Mouse (Mus musculus) forebrain, embryonic 11.5 days (tissue): ENCODE results near the gene Uqcr10. TPM values are rescaled to one million over a fixed set of nuclear protein-coding genes. Genes with fewer than 3 reads are reported as not detected.

ENCODE experiments used
- ATAC-seq: fragments of 200-750 bp; cut with Nextera tagmentation; replicated peaks from 2 replicates; pipeline ENCODE4 v1.8.0; 2017; ENCODE audit warnings: moderate TSS enrichment; ENCODE audit not compliant: low FRiP score
- DNase-seq: peaks from one replicate; pipeline ENCODE4 v3.0.0-alpha.2; 2017; ENCODE audit warnings: low spot score
- H3K27ac ChIP-seq: fragments of 300-500 bp; sonication (generic); 2 replicates; pipeline ENCODE4 v1.5.1; 2014; ENCODE audit warnings: low read depth, low read length
- H3K27me3 ChIP-seq: fragments of 300-500 bp; sonication (generic); 2 replicates; pipeline ENCODE4 v1.6.1; 2014; ENCODE audit warnings: mild to moderate bottlenecking, low read length, mixed read lengths; ENCODE audit not compliant: control insufficient read depth, insufficient read depth
- H3K36me3 ChIP-seq: fragments of 300-500 bp; sonication (generic); 2 replicates; pipeline ENCODE4 v1.6.1; 2014; ENCODE audit warnings: mild to moderate bottlenecking, low read length, moderate library complexity, mixed read lengths; ENCODE audit not compliant: control insufficient read depth, insufficient read depth
- H3K4me1 ChIP-seq: fragments of 300-500 bp; sonication (generic); replicated peaks from 2 replicates; pipeline ENCODE4 v1.6.1; 2014; ENCODE audit warnings: low read length, mixed read lengths; ENCODE audit not compliant: control insufficient read depth, insufficient read depth
- H3K4me2 ChIP-seq: fragments of 300-500 bp; sonication (generic); 2 replicates; pipeline ENCODE4 v1.6.1; 2014; ENCODE audit warnings: low read depth, mild to moderate bottlenecking, low read length, moderate library complexity, mixed read lengths; ENCODE audit not compliant: severe bottlenecking
- H3K4me3 ChIP-seq: fragments of 300-500 bp; sonication (generic); 2 replicates; pipeline ENCODE4 v1.5.1; 2014; ENCODE audit warnings: low read depth, low read length
- H3K9ac ChIP-seq: fragments of 300-500 bp; sonication (generic); 2 replicates; pipeline ENCODE4 v1.6.1; 2014; ENCODE audit warnings: low read length
- H3K9me3 ChIP-seq: fragments of 300-500 bp; sonication (generic); 2 replicates; pipeline ENCODE4 v1.6.1; 2016; ENCODE audit warnings: low read length, mixed read lengths; ENCODE audit not compliant: control insufficient read depth
- WGBS: fragments of 180-500 bp; shearing (Covaris S2); extraction: QIAGEN DNeasy Blood & Tissue Kit; methylation state at CpG from one replicate; pipeline ENCODE4 v1.1.7; 2014; 5-methylcytosine and 5-hydroxymethylcytosine counted together
- polyA plus RNA-seq: library from polyadenylated mRNA; unstranded; fragments of >200 nt; fragmentation: Nextera tagmentation; extraction: Ambion mirVana; gene quantifications from 2 replicates; pipeline ENCODE4 v1.2.1, GENCODE M21; 2014

Uqcr10 gene
- polyA plus RNA-seq, 1 experiment from 2014 or later, result 552 TPM

DNA sequence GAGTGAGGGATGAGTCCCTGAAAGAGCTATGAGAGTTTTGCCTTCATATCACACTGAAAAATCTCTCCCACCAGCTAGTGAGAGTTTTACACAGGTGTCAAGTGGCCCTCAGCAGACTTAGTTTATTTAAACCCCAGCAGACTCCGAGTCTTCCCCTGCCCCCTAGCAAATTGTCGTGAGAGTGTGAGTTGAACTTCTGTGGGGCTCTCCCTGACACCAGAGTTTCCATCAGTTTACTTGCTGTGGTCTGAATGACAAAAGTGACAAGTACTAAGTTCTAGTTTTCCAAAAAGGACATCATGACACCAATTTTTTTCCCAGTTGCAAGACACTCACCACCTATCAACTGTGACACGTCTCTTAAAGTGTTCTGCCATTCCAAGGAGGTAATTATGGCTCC, 16.3 kb downstream of the Uqcr10 start:
- Histone ChIP-seq H3K4me1 (no peaks in the 10 kb centered on the region), H3K36me3 (peaks cover 5% of the 10 kb centered on the region; the same call in 1 of the 2 replicates), H3K9ac (no peak overlapping the region), H3K27ac (no peak overlapping the region), H3K27me3 (no peaks in the 10 kb centered on the region), H3K4me2 (no peak overlapping the region), H3K9me3 (no peaks in the 10 kb centered on the region), H3K4me3 (no peak overlapping the region)
- 85% methylated on average over 3 of the region's 3 CpGs for WGBS
- ATAC-seq (no peak), DNase-seq (no peak)

DNA sequence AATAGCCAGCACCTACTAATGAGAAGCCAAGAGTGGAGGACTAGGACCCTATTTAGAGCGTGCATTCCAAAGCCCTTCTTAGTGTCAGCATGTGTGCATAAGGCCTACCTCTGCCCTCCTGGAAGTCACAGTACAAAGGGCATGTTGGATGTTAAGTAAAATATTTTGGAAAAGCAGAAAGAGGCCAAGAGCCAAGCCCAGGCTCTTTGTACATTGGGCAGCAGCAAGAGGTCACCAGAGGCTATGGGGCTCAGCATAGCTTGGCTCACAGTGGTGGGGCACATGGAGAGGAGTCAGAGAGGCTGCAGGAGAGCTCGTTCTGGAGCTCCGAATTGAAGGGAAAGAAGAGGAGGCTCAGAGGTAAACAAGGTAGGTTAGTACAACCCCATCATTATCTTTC, 17.1 kb downstream of the Uqcr10 start:
- Histone ChIP-seq H3K4me1 (no peaks in the 10 kb centered on the region), H3K4me3 (no peak overlapping the region), H3K27me3 (no peaks in the 10 kb centered on the region), H3K36me3 (peaks cover 5% of the 10 kb centered on the region; the same call in 1 of the 2 replicates), H3K27ac (no peak overlapping the region), H3K9me3 (no peaks in the 10 kb centered on the region), H3K9ac (no peak overlapping the region), H3K4me2 (no peak overlapping the region)
- ATAC-seq, result no peak
- 82% methylated on average over 3 of the region's 3 CpGs for WGBS
- no peak for DNase-seq

DNA sequence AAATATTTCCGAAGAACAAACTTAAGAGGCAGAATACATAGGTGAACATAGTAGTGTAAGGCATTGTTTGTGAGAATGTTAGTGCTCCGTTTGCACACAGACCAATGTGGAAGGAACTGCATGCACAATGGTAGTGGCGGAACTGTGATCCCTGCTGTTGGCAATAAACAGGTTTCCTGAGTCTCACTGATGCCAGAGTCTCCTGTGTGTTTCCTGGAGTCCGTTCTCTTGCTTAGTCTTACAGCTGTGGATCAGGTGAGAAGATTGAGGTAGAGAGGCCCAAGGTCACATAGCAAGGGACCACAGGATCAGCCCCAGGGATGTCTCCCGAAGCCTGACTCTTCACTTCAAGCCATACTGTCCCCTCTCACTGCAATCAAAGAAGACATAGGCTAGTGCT, 18.6 kb downstream of the Uqcr10 start:
- Histone ChIP-seq H3K4me2 (no peak overlapping the region), H3K9ac (no peak overlapping the region), H3K9me3 (no peaks in the 10 kb centered on the region), H3K4me1 (no peaks in the 10 kb centered on the region), H3K36me3 (peaks cover 5% of the 10 kb centered on the region; the same call in 1 of the 2 replicates), H3K27me3 (no peaks in the 10 kb centered on the region), H3K4me3 (no peak overlapping the region), H3K27ac (no peak overlapping the region)
- ATAC-seq (no peak), DNase-seq (no peak)
- WGBS, result 88% methylated on average over 5 of the region's 5 CpGs

DNA sequence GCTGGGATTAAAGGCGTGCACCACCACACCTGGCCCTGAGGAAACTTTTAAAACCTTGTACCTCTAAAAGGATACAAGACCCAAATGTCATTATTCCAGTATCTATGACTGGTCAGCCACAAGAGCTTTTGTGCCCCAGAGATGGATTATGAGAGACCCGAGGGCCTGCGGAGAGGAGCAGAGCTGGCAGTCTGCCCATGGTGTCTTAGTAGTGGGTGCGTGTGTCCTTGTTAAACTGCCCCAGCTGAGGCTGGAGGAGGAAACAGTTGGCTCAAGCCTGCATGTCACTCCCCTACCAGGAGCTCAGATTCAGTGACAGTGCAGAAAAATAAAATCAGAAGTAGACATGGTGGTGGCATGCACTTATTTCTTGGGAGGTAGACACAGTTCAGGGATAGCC, 19.1 kb downstream of the Uqcr10 start:
- no peak overlapping the region for H3K9ac ChIP-seq
- H3K36me3 ChIP-seq, result peaks cover 5% of the 10 kb centered on the region; the same call in 1 of the 2 replicates
- no peaks in the 10 kb centered on the region for H3K4me1 ChIP-seq
- H3K4me2 ChIP-seq, result no peak overlapping the region
- H3K4me3 ChIP-seq, result no peak overlapping the region
- DNase-seq (no peak), ATAC-seq (no peak)
- no peaks in the 10 kb centered on the region for H3K9me3 ChIP-seq
- no peaks in the 10 kb centered on the region for H3K27me3 ChIP-seq
- 91% methylated on average over 4 of the region's 4 CpGs for WGBS
- H3K27ac ChIP-seq, result no peak overlapping the region

DNA sequence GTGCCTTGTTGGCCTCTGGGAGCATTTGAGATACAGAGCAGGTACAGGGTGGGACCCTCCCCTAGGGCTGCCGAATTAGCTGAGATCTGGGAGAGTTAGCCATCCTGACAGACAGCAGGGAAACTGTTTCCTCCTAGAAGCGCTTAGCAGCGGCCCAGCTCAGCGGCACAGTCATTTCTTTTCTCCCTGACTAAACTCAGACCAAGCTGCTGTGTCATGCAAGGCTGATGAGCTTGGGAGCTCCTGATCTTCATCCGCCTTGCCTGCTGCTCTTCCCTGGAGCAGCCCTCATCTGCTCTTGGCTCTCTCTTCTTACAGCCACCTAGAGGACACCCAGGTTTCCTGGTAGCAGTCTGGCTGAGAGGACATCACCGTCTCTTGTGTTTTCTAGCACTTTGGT, 20.0 kb downstream of the Uqcr10 start:
- peaks cover 5% of the 10 kb centered on the region; the same call in 1 of the 2 replicates for H3K36me3 ChIP-seq

DNA sequence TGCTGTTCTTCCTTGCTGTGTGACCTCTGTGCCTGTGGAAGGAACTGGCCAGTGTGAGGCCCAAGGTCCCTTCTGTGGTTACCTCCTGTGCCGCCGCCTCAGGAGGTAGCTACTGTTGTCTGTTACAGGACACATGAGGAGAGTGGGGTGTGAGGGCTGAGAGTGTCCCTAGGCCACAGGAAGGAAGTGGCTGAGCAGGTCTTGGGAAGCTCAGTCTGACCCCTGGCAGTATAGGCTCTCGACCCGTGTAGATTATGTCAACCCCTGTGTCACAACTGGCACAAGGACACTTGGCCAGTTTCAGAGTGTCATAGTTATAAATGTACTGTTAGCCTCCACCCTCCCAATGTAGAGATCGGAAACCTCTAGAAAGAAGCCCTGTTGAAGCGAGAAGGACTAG, 20.6 kb downstream of the Uqcr10 start:
- no peaks in the 10 kb centered on the region for H3K9me3 ChIP-seq
- WGBS, result 97% methylated on average over 6 of the region's 6 CpGs
- H3K4me2 ChIP-seq, result no peak overlapping the region
- no peak overlapping the region for H3K9ac ChIP-seq
- no peaks in the 10 kb centered on the region for H3K27me3 ChIP-seq
- no peak overlapping the region for H3K4me3 ChIP-seq
- H3K4me1 ChIP-seq, result no peaks in the 10 kb centered on the region
- DNase-seq (no peak), ATAC-seq (no peak)
- H3K36me3 ChIP-seq, result peaks cover 5% of the 10 kb centered on the region; the same call in 1 of the 2 replicates
- H3K27ac ChIP-seq, result no peak overlapping the region

More for the DNA sequence above, 20.0 kb downstream of the Uqcr10 start:
- Histone ChIP-seq H3K9me3 (no peaks in the 10 kb centered on the region), H3K9ac (no peak overlapping the region), H3K4me2 (no peak overlapping the region), H3K27me3 (no peaks in the 10 kb centered on the region), H3K4me3 (no peak overlapping the region), H3K27ac (no peak overlapping the region), H3K4me1 (no peaks in the 10 kb centered on the region)
- DNase-seq (no peak), ATAC-seq (no peak)
- 75% methylated on average over 6 of the region's 6 CpGs for WGBS

DNA sequence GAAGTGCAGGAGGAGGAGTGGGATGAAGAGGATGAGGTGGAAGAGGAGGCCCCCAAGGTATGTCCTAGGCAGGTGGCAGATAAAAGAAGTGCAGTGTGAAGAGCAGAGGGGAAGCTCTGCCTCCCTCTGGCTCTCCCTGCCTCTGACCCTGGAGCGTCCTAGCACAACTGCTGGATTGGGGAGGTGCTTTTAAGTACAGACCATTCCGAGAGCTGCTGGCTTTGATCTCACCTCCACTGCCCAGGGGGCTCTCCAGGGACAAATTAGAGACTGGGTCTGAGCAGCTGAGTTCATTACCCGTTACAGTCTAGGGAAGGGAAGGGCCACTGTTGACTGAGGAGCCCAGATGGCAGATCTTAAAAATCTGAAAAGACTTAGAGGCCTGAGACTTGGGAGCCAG, 24.0 kb downstream of the Uqcr10 start:
- DNase-seq (no peak), ATAC-seq (no peak)
- no peaks in the 10 kb centered on the region for H3K9me3 ChIP-seq
- H3K27ac ChIP-seq, result no peak overlapping the region
- no peaks in the 10 kb centered on the region for H3K27me3 ChIP-seq
- H3K9ac ChIP-seq, result no peak overlapping the region
- H3K4me3 ChIP-seq, result no peak overlapping the region
- 61% methylated on average over 3 of the region's 3 CpGs for WGBS
- H3K4me1 ChIP-seq, result no peaks in the 10 kb centered on the region
- peaks cover 5% of the 10 kb centered on the region; the same call in 1 of the 2 replicates for H3K36me3 ChIP-seq
- no peak overlapping the region for H3K4me2 ChIP-seq

DNA sequence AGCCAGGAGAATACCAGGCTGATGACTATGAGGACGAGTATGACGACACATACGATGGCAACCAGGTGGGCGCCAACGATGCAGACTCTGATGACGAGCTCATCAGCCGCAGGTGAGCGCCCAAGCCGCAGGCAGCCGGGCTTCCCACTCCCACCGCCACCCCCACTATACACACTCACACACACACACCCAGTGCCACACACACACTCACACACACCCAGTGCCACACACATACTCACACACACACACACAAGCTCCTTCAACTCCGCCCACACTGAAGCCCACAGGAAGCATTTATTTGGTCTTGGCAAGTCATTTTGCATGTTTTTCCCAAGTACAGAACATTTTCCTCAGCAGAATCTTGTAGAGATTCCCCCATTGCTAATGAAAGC, 24.7 kb downstream of the Uqcr10 start:
- Histone ChIP-seq H3K27ac (no peak overlapping the region), H3K27me3 (no peaks in the 10 kb centered on the region), H3K4me1 (no peaks in the 10 kb centered on the region), H3K36me3 (peaks cover 5% of the 10 kb centered on the region; the same call in 1 of the 2 replicates), H3K4me2 (no peak overlapping the region), H3K4me3 (no peak overlapping the region), H3K9me3 (no peaks in the 10 kb centered on the region), H3K9ac (no peak overlapping the region)
- WGBS, result 93% methylated on average over 12 of the region's 12 CpGs
- ATAC-seq (no peak), DNase-seq (no peak)

DNA sequence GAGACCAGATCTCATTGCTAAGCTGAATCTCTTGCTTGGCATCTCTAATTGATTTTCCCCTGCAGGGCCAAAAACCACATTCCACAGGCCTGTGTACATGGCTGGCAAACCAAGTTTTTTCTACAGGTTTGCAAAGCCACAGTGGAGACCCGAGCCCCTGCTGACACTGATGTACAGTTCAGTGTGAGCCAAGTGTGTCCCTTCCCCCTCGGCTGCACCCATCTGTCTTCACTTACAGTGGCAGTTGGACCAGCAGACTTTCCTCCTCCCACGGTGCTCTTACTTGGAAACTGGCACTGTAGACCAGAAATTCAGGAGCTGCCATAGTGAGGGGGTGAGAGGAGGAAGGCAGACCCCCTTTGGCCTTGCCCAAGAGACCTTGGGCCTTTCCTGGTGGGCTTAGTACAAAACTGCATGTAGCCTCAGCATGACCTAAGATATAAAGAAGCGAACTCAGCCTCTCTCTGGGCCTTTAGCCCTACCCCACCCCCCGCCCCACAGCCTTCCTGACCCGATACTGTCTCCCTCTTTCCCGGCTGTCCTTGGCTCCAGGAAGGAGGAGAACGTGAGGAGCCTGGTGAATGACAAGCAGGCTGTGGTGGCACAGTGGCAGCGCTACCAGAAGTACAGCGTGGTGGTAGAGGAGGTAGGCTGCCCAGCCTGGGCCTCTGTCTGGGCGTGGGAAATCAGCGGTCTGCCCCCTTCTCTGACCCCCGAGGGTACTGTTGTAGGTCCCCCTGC, 25.3 kb downstream of the Uqcr10 start:
- Histone ChIP-seq H3K9ac (no peak overlapping the region), H3K27me3 (no peaks in the 10 kb centered on the region), H3K36me3 (peaks cover 5% of the 10 kb centered on the region; the same call in 1 of the 2 replicates), H3K4me3 (no peak overlapping the region), H3K4me2 (no peak overlapping the region), H3K9me3 (no peaks in the 10 kb centered on the region), H3K27ac (no peak overlapping the region), H3K4me1 (no peaks in the 10 kb centered on the region)
- no peak for DNase-seq
- WGBS, result 86% methylated on average over 13 of the region's 13 CpGs
- ATAC-seq, result no peak
